Mouse (Mus musculus): ENCODE data around the gene Maml1. TPM values are rescaled to one million over a fixed set of nuclear protein-coding genes. Genes with fewer than 3 reads are reported as not detected.
"Not testable (repeated sequence)": the region's sequence is repeated elsewhere in the genome, so short reads cannot be mapped to it uniquely, and the experiment has no call there.

Maml1 gene
- polyA plus RNA-seq, 1 experiment from 2014 or later = 3.2 TPM

DNA sequence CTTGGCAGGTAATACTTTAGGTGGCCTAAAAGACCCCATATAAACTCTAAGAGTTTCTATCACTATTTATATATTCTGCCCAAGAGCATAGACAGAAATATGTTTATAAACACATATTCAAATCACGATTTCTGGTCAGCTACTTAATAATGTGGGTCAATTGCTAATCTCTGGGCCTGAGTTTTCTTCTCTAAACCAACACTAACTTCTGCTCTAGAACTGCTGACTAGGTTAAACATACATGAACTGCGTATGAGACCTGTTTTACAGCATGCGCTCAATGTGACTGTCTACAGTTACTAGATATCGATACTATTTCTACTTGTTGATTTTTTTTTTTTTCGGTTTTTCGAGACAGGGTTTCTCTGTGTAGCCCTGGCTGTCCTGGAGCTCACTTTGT is 29.1 kb upstream of the Maml1 start:
- no peak for ATAC-seq
- H3K4me3 ChIP-seq = no peak overlapping the region
- no peaks in the 10 kb centered on the region for H3K27me3 ChIP-seq (replicated peaks)
- peak overlapping the region; percentile 29; the same call in 1 of the 2 replicates for H3K4me2 ChIP-seq
- H3K9me3 ChIP-seq (replicated peaks) = no peaks in the 10 kb centered on the region
- H3K27ac ChIP-seq = no peak overlapping the region
- H3K4me1 ChIP-seq = peaks cover 57% of the 10 kb centered on the region
- 90% methylated on average over 6 of the region's 6 CpGs for WGBS (ENCODE audit: insufficient replicate concordance)
- H3K36me3 ChIP-seq = peaks cover 46% of the 10 kb centered on the region
- no peak overlapping the region for H3K9ac ChIP-seq

DNA sequence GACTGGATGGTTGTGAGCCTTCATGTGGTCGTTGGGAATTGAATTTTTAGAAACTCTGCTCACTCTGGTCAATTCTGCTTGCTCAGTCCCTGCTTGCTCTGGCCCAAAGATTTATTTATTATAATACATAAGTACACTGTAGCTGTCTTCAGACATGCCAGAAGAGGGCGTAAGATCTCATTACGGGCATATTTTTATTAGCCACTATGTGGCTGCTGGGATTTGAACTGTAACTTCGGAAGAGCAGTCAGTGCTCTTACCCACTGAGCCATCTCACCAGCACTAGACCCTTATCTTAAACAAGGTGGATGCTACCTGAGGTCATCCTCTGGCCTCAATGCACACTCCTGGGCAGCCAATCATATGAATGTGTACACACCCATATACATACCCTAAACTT is 27.2 kb upstream of the Maml1 start:
- ATAC-seq; H3K4me3 ChIP-seq; H3K4me2 ChIP-seq; H3K27ac ChIP-seq; H3K9me3 ChIP-seq (replicated peaks); H3K27me3 ChIP-seq (replicated peaks); H3K9ac ChIP-seq: not testable (repeated sequence)
- Histone ChIP-seq H3K4me1 (peaks cover 63% of the 10 kb centered on the region), H3K36me3 (peaks cover 57% of the 10 kb centered on the region)
- WGBS (ENCODE audit: insufficient replicate concordance) = 75% methylated on average over 4 of the region's 4 CpGs

DNA sequence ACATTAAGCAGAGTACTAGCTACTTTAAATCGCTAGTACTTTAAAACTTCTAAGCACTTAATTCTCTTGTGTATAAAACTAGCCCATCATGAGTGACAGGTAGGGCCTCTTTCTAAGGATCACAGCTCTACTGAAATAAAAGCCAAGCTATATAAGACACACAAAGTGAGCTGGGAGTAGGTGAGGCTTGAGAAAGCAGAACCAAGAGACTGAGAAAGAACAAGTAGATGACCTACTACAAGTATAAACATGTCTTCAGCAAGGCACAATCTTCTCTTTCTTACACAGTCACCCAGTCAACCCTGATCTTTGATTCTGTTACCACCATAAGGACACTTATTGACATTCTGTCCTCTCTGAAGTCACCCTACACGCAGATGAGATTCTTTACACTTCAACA is 20.7 kb upstream of the Maml1 start:
- H3K4me3 ChIP-seq = no peak overlapping the region
- 88% methylated on average over 2 of the region's 2 CpGs for WGBS (ENCODE audit: insufficient replicate concordance)

DNA sequence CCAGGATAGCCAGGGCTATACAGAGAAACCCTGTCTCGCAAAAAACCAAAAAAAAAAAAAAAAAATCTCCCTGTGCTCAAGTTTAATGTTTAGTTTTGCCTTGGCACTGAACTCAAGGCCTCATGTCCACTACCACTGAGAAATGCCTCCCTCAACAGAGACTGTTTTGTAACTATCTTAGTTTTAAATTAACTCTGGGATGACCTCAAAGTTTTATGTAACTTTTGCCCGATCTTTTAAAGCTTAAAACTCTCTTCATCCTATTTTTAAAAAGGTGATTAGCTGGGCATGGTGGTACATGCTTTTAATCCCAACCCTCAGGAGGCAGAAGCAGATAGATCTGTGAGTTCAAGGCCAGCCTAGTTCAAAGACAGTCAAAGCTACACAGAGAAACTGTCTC is 11.3 kb upstream of the Maml1 start:
- H3K27me3 ChIP-seq (replicated peaks) = no peaks in the 10 kb centered on the region
- WGBS (ENCODE audit: insufficient replicate concordance) = 84% methylated on average over 2 of the region's 2 CpGs
- no peak overlapping the region for H3K27ac ChIP-seq
- H3K36me3 ChIP-seq = peaks cover 99% of the 10 kb centered on the region
- no peaks in the 10 kb centered on the region for H3K9me3 ChIP-seq (replicated peaks)
- H3K4me1 ChIP-seq = no peaks in the 10 kb centered on the region
- H3K4me3 ChIP-seq = no peak overlapping the region
- no peak for ATAC-seq
- no peak overlapping the region for H3K4me2 ChIP-seq
- H3K9ac ChIP-seq = no peak overlapping the region

More for the DNA sequence above, 20.7 kb upstream of the Maml1 start:
- Histone ChIP-seq H3K9ac (no peak overlapping the region), H3K9me3 (replicated peaks) (no peaks in the 10 kb centered on the region), H3K4me1 (peaks cover 15% of the 10 kb centered on the region; the same call in 1 of the 2 replicates), H3K27ac (no peak overlapping the region), H3K27me3 (replicated peaks) (no peaks in the 10 kb centered on the region), H3K4me2 (no peak overlapping the region), H3K36me3 (peaks cover 84% of the 10 kb centered on the region)
- ATAC-seq = no peak

DNA sequence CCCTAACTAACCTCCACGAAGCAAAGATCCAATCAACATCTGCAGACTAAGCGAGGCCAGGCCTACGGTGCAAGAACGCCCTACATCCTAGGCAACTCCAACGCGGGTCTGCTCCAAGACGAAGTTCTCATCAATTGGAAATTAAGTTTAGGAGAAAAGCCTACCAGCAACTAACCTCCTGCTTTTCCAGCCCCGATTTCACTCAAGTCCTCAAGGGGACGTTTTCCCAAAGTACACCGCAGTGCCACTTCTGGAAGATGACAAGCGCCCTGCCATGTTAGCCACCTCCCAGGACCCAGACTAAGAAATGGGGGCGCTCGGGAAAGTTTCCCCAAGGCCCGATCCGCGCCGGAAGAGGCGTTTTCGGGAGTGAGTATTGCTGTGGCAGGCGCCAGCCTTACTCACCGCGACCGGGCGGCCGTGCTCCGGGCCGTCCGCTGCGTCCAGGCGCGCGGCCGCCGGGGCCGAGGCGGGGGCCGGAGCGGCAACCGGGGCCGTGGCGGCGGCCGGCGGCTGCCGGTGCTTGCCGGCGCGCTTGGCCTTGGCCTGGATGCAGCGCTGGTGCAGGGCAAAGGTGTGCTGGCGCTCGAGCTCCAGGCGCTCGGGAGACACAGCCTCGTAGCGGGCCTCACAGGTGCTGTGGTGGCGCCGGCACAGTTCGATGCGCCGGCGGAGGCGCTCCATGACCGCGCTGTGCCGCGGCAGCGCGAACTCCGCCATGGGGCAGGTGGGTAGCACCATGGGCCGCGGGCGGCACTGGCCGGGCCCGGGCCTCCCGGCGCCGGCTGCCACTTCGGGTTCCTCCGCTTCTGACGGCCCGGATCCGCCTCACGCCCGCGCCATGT is 568 bp downstream of the Maml1 start:
- Histone ChIP-seq H3K36me3 (peaks cover 58% of the 10 kb centered on the region), H3K4me1 (peaks cover 53% of the 10 kb centered on the region), H3K4me2 (peak overlapping the region; percentile 78), H3K4me3 (peak overlapping the region; percentile 89), H3K9ac (peak overlapping the region; percentile 99), H3K27me3 (replicated peaks) (no peaks in the 10 kb centered on the region), H3K9me3 (replicated peaks) (no peaks in the 10 kb centered on the region), H3K27ac (peak overlapping the region; percentile 96)
- 1% methylated on average over 85 of the region's 85 CpGs for WGBS (ENCODE audit: insufficient replicate concordance)
- peak; percentile 72 for ATAC-seq

DNA sequence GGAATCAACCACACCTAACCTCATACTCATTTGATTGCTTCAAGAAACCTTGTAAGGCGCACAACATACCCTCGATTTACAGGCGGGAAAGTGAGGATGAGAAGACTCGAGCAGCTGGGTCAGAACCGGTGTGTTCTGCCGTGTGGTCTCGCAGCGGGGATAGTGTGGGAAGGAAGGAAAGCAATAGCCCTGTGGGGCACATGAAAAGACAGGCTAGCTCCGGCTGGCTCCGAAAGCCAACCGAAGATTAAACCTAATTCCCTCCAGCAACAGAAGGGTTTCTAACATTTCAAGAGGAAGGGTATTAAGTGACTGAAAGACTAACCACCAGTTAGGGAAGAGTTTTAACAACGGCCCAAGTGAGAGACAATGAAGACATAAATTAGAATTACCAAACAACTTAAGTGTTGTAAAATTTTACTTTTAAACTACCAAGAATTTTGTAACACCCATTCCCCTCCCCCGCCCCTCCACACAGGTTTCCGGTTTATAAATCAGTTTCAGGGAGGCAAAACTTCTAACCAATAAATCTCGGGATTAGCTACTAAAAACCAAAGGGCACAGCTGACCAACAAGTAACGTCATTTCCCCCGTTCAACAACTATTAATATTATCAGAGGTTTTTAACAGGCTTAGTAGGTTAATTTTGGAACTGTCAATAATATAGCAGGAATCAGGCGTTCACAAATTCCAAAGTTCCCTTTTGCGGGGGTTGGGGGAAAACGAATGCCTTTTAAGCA is 1.5 kb downstream of the Maml1 start:
- 29% methylated on average over 20 of the region's 20 CpGs for WGBS (ENCODE audit: insufficient replicate concordance)
- no peaks in the 10 kb centered on the region for H3K9me3 ChIP-seq (replicated peaks)
- peaks cover 57% of the 10 kb centered on the region for H3K36me3 ChIP-seq
- no peak for ATAC-seq
- peak overlapping the region; percentile 96 for H3K27ac ChIP-seq
- peak overlapping the region; percentile 89 for H3K4me3 ChIP-seq
- peak overlapping the region; percentile 78 for H3K4me2 ChIP-seq
- H3K27me3 ChIP-seq (replicated peaks) = no peaks in the 10 kb centered on the region
- H3K9ac ChIP-seq = peak overlapping the region; percentile 99
- H3K4me1 ChIP-seq = peaks cover 53% of the 10 kb centered on the region

DNA sequence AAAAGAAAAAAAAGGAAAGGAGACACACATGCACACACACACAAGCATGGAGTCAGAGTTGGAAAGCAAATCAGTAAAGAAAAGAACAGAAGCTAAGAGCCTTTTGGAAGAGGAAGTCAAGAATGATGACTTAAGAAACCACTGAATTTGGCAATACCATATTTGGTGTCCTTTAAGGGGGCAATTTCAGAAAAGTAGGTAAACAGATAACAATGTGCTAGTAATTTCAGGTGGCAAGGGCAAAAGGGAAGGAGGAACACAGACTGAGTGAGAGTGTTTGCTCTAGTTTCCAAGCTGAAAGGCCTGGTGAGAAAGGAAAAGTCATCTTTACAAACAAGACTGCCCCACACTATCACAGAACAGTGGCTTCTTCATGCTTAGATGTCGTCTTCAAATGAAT is 5.7 kb downstream of the Maml1 start:
- no peaks in the 10 kb centered on the region for H3K27me3 ChIP-seq (replicated peaks)
- peaks cover 42% of the 10 kb centered on the region for H3K36me3 ChIP-seq
- H3K4me3 ChIP-seq = no peak overlapping the region
- H3K4me2 ChIP-seq = no peak overlapping the region
- H3K9me3 ChIP-seq (replicated peaks) = no peaks in the 10 kb centered on the region
- WGBS (ENCODE audit: insufficient replicate concordance) = 71% methylated on average over 1 of the region's 1 CpGs
- ATAC-seq = no peak
- H3K4me1 ChIP-seq = peaks cover 35% of the 10 kb centered on the region
- H3K9ac ChIP-seq = no peak overlapping the region
- H3K27ac ChIP-seq = no peak overlapping the region

DNA sequence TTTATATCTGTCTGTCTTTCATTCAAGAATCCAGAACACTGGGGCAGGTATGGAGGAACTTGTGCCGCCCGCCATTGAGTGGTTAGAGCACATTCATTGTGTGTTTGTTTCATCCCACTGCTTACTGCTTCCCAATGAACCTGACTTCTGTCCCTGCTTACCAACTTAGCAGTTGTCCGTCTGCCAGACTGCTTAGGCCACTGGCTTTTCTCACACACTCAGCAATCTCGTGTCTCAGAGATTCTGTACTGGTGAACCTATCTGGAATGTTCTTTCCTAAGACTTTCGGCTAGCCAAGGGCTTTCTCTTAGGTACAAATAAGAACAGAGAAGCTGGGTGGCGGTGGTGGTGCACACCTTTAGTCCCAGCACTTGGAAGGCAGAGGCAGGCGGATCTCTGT is 6.4 kb downstream of the Maml1 start:
- H3K9ac ChIP-seq = no peak overlapping the region
- ATAC-seq = no peak
- peaks cover 48% of the 10 kb centered on the region for H3K36me3 ChIP-seq
- no peaks in the 10 kb centered on the region for H3K9me3 ChIP-seq (replicated peaks)
- peaks cover 29% of the 10 kb centered on the region for H3K4me1 ChIP-seq
- no peak overlapping the region for H3K4me2 ChIP-seq
- H3K27me3 ChIP-seq (replicated peaks) = no peaks in the 10 kb centered on the region
- WGBS (ENCODE audit: insufficient replicate concordance) = 88% methylated on average over 7 of the region's 7 CpGs
- H3K4me3 ChIP-seq = no peak overlapping the region
- H3K27ac ChIP-seq = no peak overlapping the region

DNA sequence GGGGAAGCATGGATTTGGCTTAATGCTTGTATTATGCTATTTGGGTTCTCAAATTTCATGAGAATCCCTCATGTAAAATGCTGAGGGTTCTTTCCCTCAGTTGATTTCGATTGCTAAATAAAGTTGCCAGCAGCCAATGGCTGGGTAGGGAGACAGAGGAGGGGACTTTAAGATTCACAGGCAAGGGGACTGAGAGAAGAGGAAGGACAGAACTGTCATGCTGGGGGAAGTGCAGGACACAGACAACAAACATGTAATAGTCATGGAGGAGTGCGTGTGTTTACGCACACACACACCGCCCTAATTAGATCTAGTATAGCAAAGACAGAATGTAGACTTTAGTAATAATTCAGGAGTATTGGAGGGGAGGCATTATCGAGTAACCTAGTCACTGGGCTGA is 6.8 kb downstream of the Maml1 start:
- ATAC-seq = no peak
- no peak overlapping the region for H3K27ac ChIP-seq

DNA sequence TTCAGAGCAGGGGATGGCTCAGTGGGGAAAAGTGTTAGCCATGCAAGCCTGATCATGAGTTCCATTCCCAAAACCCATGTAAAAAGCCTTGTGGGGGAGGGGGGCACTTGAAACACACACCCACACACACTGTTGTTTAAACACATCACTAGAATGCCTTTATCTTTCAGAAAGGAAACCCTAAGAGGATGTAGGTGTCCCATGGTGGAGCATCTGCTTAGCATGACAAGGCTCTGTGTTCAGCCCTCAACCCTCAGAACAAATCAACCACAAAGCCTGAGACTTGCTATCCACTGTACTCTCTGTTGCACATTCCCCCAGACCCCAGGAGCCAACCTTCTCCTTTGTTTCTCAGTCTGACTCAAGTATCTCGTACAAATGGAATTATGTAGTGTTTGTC is 12.1 kb downstream of the Maml1 start:
- 47% methylated on average over 1 of the region's 1 CpGs for WGBS (ENCODE audit: insufficient replicate concordance)
- peaks cover 18% of the 10 kb centered on the region for H3K4me1 ChIP-seq

More for the DNA sequence above, 6.8 kb downstream of the Maml1 start:
- Histone ChIP-seq H3K4me1 (peaks cover 28% of the 10 kb centered on the region), H3K36me3 (peaks cover 53% of the 10 kb centered on the region), H3K27me3 (replicated peaks) (no peaks in the 10 kb centered on the region), H3K4me3 (no peak overlapping the region), H3K9ac (no peak overlapping the region), H3K4me2 (no peak overlapping the region), H3K9me3 (replicated peaks) (no peaks in the 10 kb centered on the region)
- 84% methylated on average over 5 of the region's 5 CpGs for WGBS (ENCODE audit: insufficient replicate concordance)

DNA sequence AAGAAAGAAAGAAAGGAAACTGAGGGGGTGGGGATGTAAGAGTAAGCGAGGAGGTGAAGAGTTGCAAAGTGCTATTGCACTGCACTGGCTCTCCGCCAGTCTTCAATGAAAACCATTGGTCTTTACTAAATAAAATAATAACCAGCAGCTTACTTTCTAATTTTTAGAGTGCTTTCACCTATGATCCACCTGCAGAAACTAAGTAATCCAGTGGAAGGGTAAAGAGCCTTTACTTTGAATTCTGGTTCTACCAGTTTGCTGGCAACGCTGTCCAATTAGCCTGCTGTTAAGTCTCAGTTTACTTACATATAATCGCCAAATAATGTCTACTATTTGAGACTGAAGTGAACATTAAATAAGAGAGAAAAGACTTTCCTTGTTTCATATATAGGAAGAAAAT is 13.1 kb downstream of the Maml1 start:
- no peak overlapping the region for H3K4me2 ChIP-seq
- H3K9me3 ChIP-seq (replicated peaks) = no peaks in the 10 kb centered on the region
- peaks cover 31% of the 10 kb centered on the region for H3K36me3 ChIP-seq
- peaks cover 24% of the 10 kb centered on the region for H3K4me1 ChIP-seq
- no peak for ATAC-seq
- H3K27ac ChIP-seq = no peak overlapping the region
- H3K9ac ChIP-seq = no peak overlapping the region
- WGBS (ENCODE audit: insufficient replicate concordance) = 91% methylated on average over 4 of the region's 4 CpGs
- H3K4me3 ChIP-seq = no peak overlapping the region
- no peaks in the 10 kb centered on the region for H3K27me3 ChIP-seq (replicated peaks)

More for the DNA sequence above, 12.1 kb downstream of the Maml1 start:
- no peak overlapping the region for H3K4me2 ChIP-seq
- no peak for ATAC-seq
- H3K36me3 ChIP-seq = peaks cover 31% of the 10 kb centered on the region
- no peaks in the 10 kb centered on the region for H3K9me3 ChIP-seq (replicated peaks)
- no peak overlapping the region for H3K4me3 ChIP-seq
- no peak overlapping the region for H3K9ac ChIP-seq
- no peaks in the 10 kb centered on the region for H3K27me3 ChIP-seq (replicated peaks)
- no peak overlapping the region for H3K27ac ChIP-seq

DNA sequence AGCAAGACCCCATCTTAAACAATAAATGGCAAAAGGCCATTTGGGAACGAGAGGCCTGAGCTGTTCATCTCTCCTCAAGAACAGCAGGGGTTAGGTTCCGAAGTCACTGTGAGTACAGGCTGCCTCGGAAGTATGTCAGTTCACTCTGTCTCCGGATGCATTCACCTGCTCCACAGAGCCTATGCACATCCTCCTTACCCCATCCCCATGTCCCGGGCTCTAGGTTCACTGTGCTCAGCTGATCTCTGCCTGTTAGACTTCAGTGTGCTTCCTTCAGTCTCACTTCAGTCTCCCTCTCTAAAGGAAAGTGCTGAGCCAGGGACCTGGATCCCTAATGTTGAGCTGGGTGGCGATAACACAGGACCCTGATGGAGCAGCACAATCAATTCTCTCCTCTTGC is 14.4 kb downstream of the Maml1 start:
- 89% methylated on average over 6 of the region's 6 CpGs for WGBS (ENCODE audit: insufficient replicate concordance)

More for the DNA sequence above, 14.4 kb downstream of the Maml1 start:
- ATAC-seq = no peak
- H3K27me3 ChIP-seq (replicated peaks) = no peaks in the 10 kb centered on the region
- H3K4me2 ChIP-seq = no peak overlapping the region
- H3K9ac ChIP-seq = no peak overlapping the region
- peaks cover 24% of the 10 kb centered on the region for H3K4me1 ChIP-seq
- peaks cover 27% of the 10 kb centered on the region for H3K36me3 ChIP-seq
- no peak overlapping the region for H3K4me3 ChIP-seq
- H3K9me3 ChIP-seq (replicated peaks) = no peaks in the 10 kb centered on the region
- no peak overlapping the region for H3K27ac ChIP-seq
